Mouse (Mus musculus) ES-Bruce4 (cell line): ENCODE data around the gene Lonp1. TPM values are rescaled to one million over a fixed set of nuclear protein-coding genes. Genes with fewer than 3 reads are reported as not detected.

Experiments used
- H3K27ac ChIP-seq: 2 replicates; pipeline ENCODE4 v1.5.1; 2012; ENCODE audit warnings: low read length, inconsistent platforms; ENCODE audit not compliant: insufficient read depth
- H3K27me3 ChIP-seq: 2 replicates; pipeline ENCODE4 v1.6.1; 2012; ENCODE audit warnings: mild to moderate bottlenecking, low read length, inconsistent platforms; ENCODE audit not compliant: control insufficient read depth, poor library complexity, insufficient read depth, severe bottlenecking
- H3K36me3 ChIP-seq: 2 replicates; pipeline ENCODE4 v1.6.1; 2012; ENCODE audit warnings: inconsistent platforms, mild to moderate bottlenecking, low read length, moderate library complexity; ENCODE audit not compliant: control insufficient read depth, poor library complexity, insufficient read depth, severe bottlenecking
- H3K4me1 ChIP-seq: one replicate; pipeline ENCODE4 v1.8.1; 2011; ENCODE audit warnings: low read length; ENCODE audit not compliant: control insufficient read depth, insufficient read depth
- H3K4me3 ChIP-seq: 2 replicates; pipeline ENCODE4 v1.5.1; 2011; ENCODE audit warnings: low read depth, mild to moderate bottlenecking, low read length
- H3K9ac ChIP-seq: 2 replicates; pipeline ENCODE4 v1.6.1; 2012; ENCODE audit warnings: low read depth, mild to moderate bottlenecking, inconsistent platforms; ENCODE audit not compliant: poor library complexity, severe bottlenecking
- H3K9me3 ChIP-seq: replicated peaks from 2 replicates; pipeline ENCODE4 v1.6.1; 2012; ENCODE audit warnings: mild to moderate bottlenecking, low read length, inconsistent platforms; ENCODE audit not compliant: control insufficient read depth, poor library complexity, insufficient read depth, severe bottlenecking
- CTCF ChIP-seq: IDR thresholded peaks from one replicate; pipeline ENCODE4 v1.8.1; 2011; ENCODE audit warnings: low read depth, low read length
- EP300 ChIP-seq: IDR thresholded peaks from 2 replicates; pipeline ENCODE4 v1.6.1; 2011; ENCODE audit warnings: low read depth, low read length; ENCODE audit not compliant: insufficient read depth
- POLR2A ChIP-seq: IDR thresholded peaks from one replicate; pipeline ENCODE4 v1.8.1; 2011; ENCODE audit warnings: low read length; ENCODE audit not compliant: insufficient read depth
- polyA plus RNA-seq: library from polyadenylated mRNA; stranded (reverse); fragments of >200 nt; gene quantifications from 2 replicates; pipeline ENCODE4 v1.2.4, GENCODE M21; 2011; ENCODE audit warnings: low read depth; ENCODE audit not compliant: missing spikeins, insufficient read depth, insufficient read length

Lonp1 gene
- polyA plus RNA-seq, 1 experiment = 60.3 TPM

DNA sequence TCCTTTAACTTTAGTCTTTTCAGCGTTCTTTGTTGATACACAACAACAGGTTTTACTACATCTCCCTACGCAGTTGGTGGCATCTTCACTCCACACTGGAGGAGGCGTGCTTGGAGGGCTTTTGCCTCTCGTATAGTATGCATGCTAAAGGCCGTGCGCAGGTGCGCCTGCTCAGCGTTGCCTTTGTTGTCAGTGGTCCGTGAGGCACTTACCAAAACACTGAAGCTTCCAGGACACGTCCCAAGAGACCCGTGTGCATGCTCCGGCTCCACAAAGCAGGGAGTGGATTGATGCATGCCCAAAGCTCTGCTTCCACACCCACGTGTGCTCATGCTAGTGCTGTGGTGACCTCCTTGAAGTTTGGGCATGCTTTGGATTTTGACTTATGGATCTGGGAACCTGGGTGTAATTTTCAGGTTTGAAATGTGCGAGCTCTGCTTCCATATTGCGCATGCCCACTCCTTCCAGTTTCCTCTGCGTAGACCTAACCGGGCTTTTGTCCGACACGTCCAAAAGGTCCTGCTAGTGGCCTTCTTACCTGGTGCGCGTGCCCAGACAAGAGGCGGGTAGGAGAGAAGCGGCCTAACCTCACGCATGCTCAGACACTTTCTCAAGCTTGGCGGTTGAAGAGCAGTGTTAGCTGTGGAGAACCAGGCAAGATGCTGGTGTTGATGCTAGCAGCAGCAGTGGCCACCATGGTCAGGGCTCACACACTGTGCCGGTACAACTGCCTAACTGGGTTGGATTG lies 1.0 kb upstream of the Lonp1 start, which contains the start of gene Catsperd:
Gene Catsperd, plus strand, starts transcription at position 614 of the 748 bp plus-strand sequence.
- Histone ChIP-seq H3K4me3 (peak within 1 kb of the TSS; percentile 76), H3K9ac (peak within 1 kb of the TSS; percentile 17; the same call in 1 of the 2 replicates), H3K27ac (peak within 1 kb of the TSS; percentile 54), H3K27me3 (no peaks in the 10 kb centered on the region), H3K4me1 (peaks cover 5% of the 10 kb centered on the region), H3K9me3 (no peaks in the 10 kb centered on the region), H3K36me3 (peaks cover under 1% of the 10 kb centered on the region; the same call in 1 of the 2 replicates)
- TF ChIP-seq EP300 (no peak), POLR2A (peak; percentile 18), CTCF (no peak)

DNA sequence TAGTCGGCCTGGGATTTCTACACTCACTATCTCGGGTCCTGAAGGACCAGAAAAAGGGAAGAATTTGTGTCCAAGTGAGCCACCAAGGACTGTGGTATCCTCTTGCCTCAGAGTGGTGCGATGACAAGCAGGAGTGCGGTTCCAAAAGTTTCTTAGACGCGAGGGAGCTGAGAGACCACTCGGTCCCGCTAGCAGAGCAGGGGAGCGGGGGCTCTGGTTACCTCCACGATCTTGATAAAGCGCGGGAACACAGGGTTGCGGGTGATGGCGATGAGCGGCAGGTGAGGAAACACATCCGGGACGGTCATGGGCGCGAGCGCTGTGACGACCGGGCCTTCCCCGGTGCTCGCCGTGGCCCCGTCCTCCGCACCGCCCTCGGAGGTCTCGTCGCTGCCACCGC lies 427 bp downstream of the Lonp1 start:
- peak overlapping the region; percentile 95 for H3K4me3 ChIP-seq
- peaks cover 4% of the 10 kb centered on the region for H3K36me3 ChIP-seq
- H3K9me3 ChIP-seq = no peaks in the 10 kb centered on the region
- H3K27ac ChIP-seq = no peak overlapping the region
- peak overlapping the region; percentile 74 for H3K9ac ChIP-seq
- H3K4me1 ChIP-seq = peaks cover 2% of the 10 kb centered on the region
- TF ChIP-seq CTCF (no peak), POLR2A (no peak), EP300 (no peak)
- H3K27me3 ChIP-seq = no peaks in the 10 kb centered on the region

DNA sequence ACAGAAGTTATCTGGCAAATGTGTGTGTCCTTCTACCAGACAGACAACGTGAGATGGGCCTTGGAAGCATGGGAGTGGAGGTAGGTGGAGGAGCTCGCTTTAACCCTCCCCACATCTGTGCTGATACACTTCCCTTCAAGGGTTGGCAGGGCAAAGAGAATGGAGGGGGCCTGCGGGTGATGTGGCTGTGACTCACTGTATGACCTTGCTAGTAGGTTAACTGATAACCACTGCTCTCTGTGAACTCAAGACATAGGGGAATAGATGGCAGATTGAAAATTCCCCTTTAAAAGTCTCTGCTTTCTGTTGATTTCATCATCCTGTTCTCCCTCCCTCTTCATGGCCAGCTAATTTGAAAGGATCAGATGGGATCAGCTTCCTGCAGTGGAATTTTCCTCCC lies 1.2 kb downstream of the Lonp1 start:
- no peak overlapping the region for H3K27ac ChIP-seq
- peaks cover 2% of the 10 kb centered on the region for H3K4me1 ChIP-seq
- TF ChIP-seq CTCF = no peak
- no peak for TF ChIP-seq EP300
- no peak for TF ChIP-seq POLR2A
- no peaks in the 10 kb centered on the region for H3K9me3 ChIP-seq
- peaks cover 8% of the 10 kb centered on the region for H3K36me3 ChIP-seq
- no peaks in the 10 kb centered on the region for H3K27me3 ChIP-seq
- H3K4me3 ChIP-seq = 0 out of 2 replicates have a peak overlapping the region, but pooled peaks have one; percentile 2
- H3K9ac ChIP-seq = no peak overlapping the region

DNA sequence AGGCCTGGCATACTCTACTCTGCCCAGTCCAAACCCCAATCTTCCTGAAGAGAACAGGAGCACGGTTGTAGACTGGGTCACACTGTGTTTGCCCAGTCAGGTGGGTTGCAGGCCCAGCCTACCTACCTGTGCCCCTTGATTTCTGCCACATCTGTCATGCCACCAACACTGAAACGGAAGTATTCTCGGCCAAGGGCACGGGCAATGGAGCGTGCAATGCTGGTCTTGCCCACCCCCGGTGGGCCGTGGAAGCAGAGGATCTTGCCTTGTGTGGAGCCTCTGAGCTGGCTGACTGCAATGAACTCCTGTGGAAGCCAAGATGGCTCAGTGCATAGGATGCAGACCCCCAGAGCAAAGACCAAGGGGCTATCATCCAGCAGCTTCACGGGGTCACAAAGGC lies 9.1 kb downstream of the Lonp1 start:
- TF ChIP-seq POLR2A = no peak
- no peak for TF ChIP-seq CTCF
- no peak for TF ChIP-seq EP300

DNA sequence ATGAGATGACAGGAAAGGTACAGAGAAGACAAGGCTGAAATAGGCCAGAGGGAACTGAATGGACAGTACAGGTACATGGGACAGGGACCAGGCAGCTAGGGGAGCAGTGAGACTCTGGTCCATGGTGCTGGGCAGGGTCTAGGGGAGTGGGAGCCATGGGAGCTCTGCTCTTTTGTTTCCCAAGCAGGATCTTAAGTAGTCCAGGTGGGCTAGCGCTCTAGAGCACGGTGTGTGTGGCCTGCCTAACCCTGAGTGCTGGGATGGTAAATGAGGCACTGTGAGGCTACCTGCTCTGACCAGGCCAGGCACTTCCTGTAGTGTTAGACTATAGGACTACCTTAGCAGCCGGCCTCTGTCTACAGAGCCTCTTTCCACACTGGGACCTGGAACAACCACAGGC lies 10.0 kb downstream of the Lonp1 start:
- H3K4me3 ChIP-seq = no peak overlapping the region
- no peaks in the 10 kb centered on the region for H3K9me3 ChIP-seq
- peaks cover 51% of the 10 kb centered on the region for H3K36me3 ChIP-seq
- TF ChIP-seq POLR2A (no peak), CTCF (no peak), EP300 (no peak)
- H3K4me1 ChIP-seq = no peaks in the 10 kb centered on the region
- H3K27me3 ChIP-seq = no peaks in the 10 kb centered on the region
- H3K9ac ChIP-seq = no peak overlapping the region
- no peak overlapping the region for H3K27ac ChIP-seq

More for the DNA sequence above, 9.1 kb downstream of the Lonp1 start:
- H3K27ac ChIP-seq = no peak overlapping the region
- H3K9ac ChIP-seq = no peak overlapping the region
- peaks cover 54% of the 10 kb centered on the region for H3K36me3 ChIP-seq
- no peaks in the 10 kb centered on the region for H3K27me3 ChIP-seq
- H3K9me3 ChIP-seq = no peaks in the 10 kb centered on the region
- no peak overlapping the region for H3K4me3 ChIP-seq
- no peaks in the 10 kb centered on the region for H3K4me1 ChIP-seq

DNA sequence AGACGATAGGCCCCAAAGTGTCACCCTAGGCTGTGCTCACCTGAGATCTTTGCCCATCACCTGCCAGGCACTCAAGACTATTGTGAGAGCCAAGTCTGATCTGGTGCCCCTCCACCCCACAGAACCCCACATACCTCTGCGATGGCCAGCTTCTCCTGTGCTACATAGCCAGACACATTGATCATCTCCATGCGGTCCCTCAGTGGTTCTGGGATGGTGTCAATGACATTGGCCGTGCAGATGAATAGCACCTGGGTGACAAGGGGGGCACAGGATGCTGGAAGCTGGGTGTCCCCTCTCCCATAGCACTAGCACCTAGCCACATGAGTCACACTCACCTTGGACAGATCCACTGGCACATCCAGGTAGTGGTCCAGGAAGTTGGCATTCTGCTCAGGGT lies 10.9 kb downstream of the Lonp1 start:
- Histone ChIP-seq H3K4me1 (peaks cover 2% of the 10 kb centered on the region), H3K27ac (no peak overlapping the region), H3K9me3 (no peaks in the 10 kb centered on the region), H3K27me3 (no peaks in the 10 kb centered on the region), H3K9ac (no peak overlapping the region), H3K4me3 (no peak overlapping the region), H3K36me3 (peaks cover 50% of the 10 kb centered on the region)
- TF ChIP-seq CTCF (no peak), POLR2A (no peak), EP300 (no peak)
